Mouse (Mus musculus): Measurements from ENCODE around the gene Pkp1. TPM values are rescaled to one million over a fixed set of nuclear protein-coding genes. Genes with fewer than 3 reads are reported as not detected.

The Pkp1 gene
- 6.4 TPM for polyA plus RNA-seq (2012; fragmentation: generic; extraction: Trizol)
- long read RNA-seq, experiment 1, partial matches to known transcripts = 1 of 5 reads
- long read RNA-seq, experiment 1, other reads (novel, unspliced or antisense) = 4 of 5 reads
- long read RNA-seq, experiment 2, full-length matches to known transcripts = 37 of 48 reads
- long read RNA-seq, experiment 2, partial matches to known transcripts = 6 of 48 reads
- long read RNA-seq, experiment 2, other reads (novel, unspliced or antisense) = 5 of 48 reads

GRCm38 (mm10) chr1:135918644-135919407, at the start of gene Pkp1:
TSS of gene Pkp1 (minus strand) at chr1:135919207.
- Histone ChIP-seq H3K36me3 (ENCODE audit: control insufficient read depth, insufficient read depth) (no peaks in the 10 kb centered on the region), H3K27me3 (ENCODE audit: control insufficient read depth, insufficient read depth, insufficient read length) (peaks cover 3% of the 10 kb centered on the region), H3K4me3 (ENCODE audit: insufficient read depth, poor library complexity, severe bottlenecking) (peak within 1 kb of the TSS; percentile 26)

GRCm38 (mm10) chr1:135967739-135968138, 48.7 kb upstream of the Pkp1 start:
- Histone ChIP-seq H3ac (ENCODE audit: control insufficient read depth, insufficient read length, low read depth) (no peak overlapping the region), H3K36me3 (ENCODE audit: control insufficient read depth, insufficient read depth) (no peaks in the 10 kb centered on the region), H3K79me3 (ENCODE audit: low read depth) (no peaks in the 10 kb centered on the region), H3K4me3 (ENCODE audit: insufficient read depth, poor library complexity, severe bottlenecking) (no peak overlapping the region), H3K79me2 (ENCODE audit: control insufficient read depth, insufficient read depth) (no peaks in the 10 kb centered on the region), H3K27me3 (ENCODE audit: control insufficient read depth, insufficient read depth, insufficient read length) (peaks cover 6% of the 10 kb centered on the region)
- TF ChIP-seq MYOD1 (IDR thresholded peaks at IDR 0.05; ENCODE audit: control insufficient read depth, insufficient read length, low read depth) (no peak), USF1 (IDR thresholded peaks at IDR 0.05; ENCODE audit: low read depth) (no peak), CEBPB (IDR thresholded peaks at IDR 0.05; ENCODE audit: low read depth) (no peak), MAX (IDR thresholded peaks at IDR 0.05) (no peak), MYOG (IDR thresholded peaks at IDR 0.05; ENCODE audit: control insufficient read depth, extremely low read depth, insufficient read length) (no peak), FOSL1 (IDR thresholded peaks at IDR 0.05; ENCODE audit: insufficient read depth, low read length, poor library complexity, severe bottlenecking) (no peak), CTCF (IDR thresholded peaks at IDR 0.05; ENCODE audit: control insufficient read depth, insufficient read depth, insufficient read length) (no peak)

More at GRCm38 (mm10) chr1:135918644-135919407, at the start of gene Pkp1:
- Histone ChIP-seq H3ac (ENCODE audit: control insufficient read depth, insufficient read length, low read depth) (peak within 1 kb of the TSS; percentile 87), H3K79me3 (ENCODE audit: low read depth) (no peaks in the 10 kb centered on the region), H3K79me2 (ENCODE audit: control insufficient read depth, insufficient read depth) (peaks cover 18% of the 10 kb centered on the region)
- TF ChIP-seq USF1 (IDR thresholded peaks at IDR 0.05; ENCODE audit: low read depth) = no peak
- TF ChIP-seq FOSL1 (IDR thresholded peaks at IDR 0.05; ENCODE audit: insufficient read depth, low read length, poor library complexity, severe bottlenecking) = no peak
- TF ChIP-seq CEBPB (IDR thresholded peaks at IDR 0.05; ENCODE audit: low read depth) = no peak
- TF ChIP-seq MAX (IDR thresholded peaks at IDR 0.05) = no peak
- no peak for TF ChIP-seq MYOG (IDR thresholded peaks at IDR 0.05; ENCODE audit: control insufficient read depth, extremely low read depth, insufficient read length)
- TF ChIP-seq MYOD1 (IDR thresholded peaks at IDR 0.05; ENCODE audit: control insufficient read depth, insufficient read length, low read depth) = no peak
- no peak for TF ChIP-seq CTCF (IDR thresholded peaks at IDR 0.05; ENCODE audit: control insufficient read depth, insufficient read depth, insufficient read length)

GRCm38 (mm10) chr1:135964561-135964960, 45.6 kb upstream of the Pkp1 start:
- H3K4me3 ChIP-seq (ENCODE audit: insufficient read depth, poor library complexity, severe bottlenecking) = no peak overlapping the region
- TF ChIP-seq MYOD1 (IDR thresholded peaks at IDR 0.05; ENCODE audit: control insufficient read depth, insufficient read length, low read depth) (no peak), FOSL1 (IDR thresholded peaks at IDR 0.05; ENCODE audit: insufficient read depth, low read length, poor library complexity, severe bottlenecking) (no peak), USF1 (IDR thresholded peaks at IDR 0.05; ENCODE audit: low read depth) (no peak), MYOG (IDR thresholded peaks at IDR 0.05; ENCODE audit: control insufficient read depth, extremely low read depth, insufficient read length) (no peak), MAX (IDR thresholded peaks at IDR 0.05) (no peak), CEBPB (IDR thresholded peaks at IDR 0.05; ENCODE audit: low read depth) (no peak), CTCF (IDR thresholded peaks at IDR 0.05; ENCODE audit: control insufficient read depth, insufficient read depth, insufficient read length) (no peak)

GRCm38 (mm10) chr1:135963177-135963576, 44.2 kb upstream of the Pkp1 start:
- Histone ChIP-seq H3K79me2 (ENCODE audit: control insufficient read depth, insufficient read depth) (no peaks in the 10 kb centered on the region), H3ac (ENCODE audit: control insufficient read depth, insufficient read length, low read depth) (no peak overlapping the region), H3K36me3 (ENCODE audit: control insufficient read depth, insufficient read depth) (no peaks in the 10 kb centered on the region), H3K79me3 (ENCODE audit: low read depth) (no peaks in the 10 kb centered on the region), H3K27me3 (ENCODE audit: control insufficient read depth, insufficient read depth, insufficient read length) (peaks cover 16% of the 10 kb centered on the region), H3K4me3 (ENCODE audit: insufficient read depth, poor library complexity, severe bottlenecking) (no peak overlapping the region)
- TF ChIP-seq USF1 (IDR thresholded peaks at IDR 0.05; ENCODE audit: low read depth) = no peak

More at GRCm38 (mm10) chr1:135964561-135964960, 45.6 kb upstream of the Pkp1 start:
- Histone ChIP-seq H3K79me2 (ENCODE audit: control insufficient read depth, insufficient read depth) (no peaks in the 10 kb centered on the region), H3ac (ENCODE audit: control insufficient read depth, insufficient read length, low read depth) (no peak overlapping the region), H3K79me3 (ENCODE audit: low read depth) (no peaks in the 10 kb centered on the region), H3K36me3 (ENCODE audit: control insufficient read depth, insufficient read depth) (no peaks in the 10 kb centered on the region), H3K27me3 (ENCODE audit: control insufficient read depth, insufficient read depth, insufficient read length) (peaks cover 14% of the 10 kb centered on the region)

GRCm38 (mm10) chr1:135958483-135958882, 39.5 kb upstream of the Pkp1 start:
- Histone ChIP-seq H3ac (ENCODE audit: control insufficient read depth, insufficient read length, low read depth) (no peak overlapping the region), H3K36me3 (ENCODE audit: control insufficient read depth, insufficient read depth) (no peaks in the 10 kb centered on the region), H3K4me3 (ENCODE audit: insufficient read depth, poor library complexity, severe bottlenecking) (no peak overlapping the region), H3K79me3 (ENCODE audit: low read depth) (no peaks in the 10 kb centered on the region), H3K79me2 (ENCODE audit: control insufficient read depth, insufficient read depth) (no peaks in the 10 kb centered on the region), H3K27me3 (ENCODE audit: control insufficient read depth, insufficient read depth, insufficient read length) (peaks cover 35% of the 10 kb centered on the region)
- TF ChIP-seq USF1 (IDR thresholded peaks at IDR 0.05; ENCODE audit: low read depth) (no peak), FOSL1 (IDR thresholded peaks at IDR 0.05; ENCODE audit: insufficient read depth, low read length, poor library complexity, severe bottlenecking) (no peak), CEBPB (IDR thresholded peaks at IDR 0.05; ENCODE audit: low read depth) (no peak), CTCF (IDR thresholded peaks at IDR 0.05; ENCODE audit: control insufficient read depth, insufficient read depth, insufficient read length) (no peak), MYOD1 (IDR thresholded peaks at IDR 0.05; ENCODE audit: control insufficient read depth, insufficient read length, low read depth) (no peak), MAX (IDR thresholded peaks at IDR 0.05) (no peak), MYOG (IDR thresholded peaks at IDR 0.05; ENCODE audit: control insufficient read depth, extremely low read depth, insufficient read length) (no peak)
